Mouse (Mus musculus) lung, adult 2 months (tissue): Measurements from ENCODE around the gene Arhgap15. TPM values are rescaled to one million over a fixed set of nuclear protein-coding genes. Genes with fewer than 3 reads are reported as not detected.

Experiments
- DNase-seq: peaks from one replicate; pipeline ENCODE4 v3.0.0; 2022
- H3K4me1 ChIP-seq: fragments of 200-500 bp; 2 replicates; pipeline ENCODE4 v1.6.1; 2011; ENCODE audit warnings: low read length; ENCODE audit not compliant: control insufficient read depth, insufficient read depth
- H3K4me3 ChIP-seq: fragments of 200-500 bp; replicated peaks from 2 replicates; pipeline ENCODE3; 2011; ENCODE audit warnings: low read depth, mild to moderate bottlenecking, control low read depth, low read length; ENCODE audit errors: extremely low read depth
- CTCF ChIP-seq: fragments of 200-500 bp; IDR thresholded peaks from 2 replicates; pipeline ENCODE4 v1.5.1; 2011; ENCODE audit warnings: mild to moderate bottlenecking, low read length, control low read depth; ENCODE audit not compliant: insufficient read depth
- POLR2A ChIP-seq: fragments of 200-500 bp; IDR thresholded peaks from 2 replicates; pipeline ENCODE4 v1.6.1; 2011; ENCODE audit warnings: low read depth, mild to moderate bottlenecking, control low read depth, low read length, borderline replicate concordance; ENCODE audit errors: extremely low read depth
- WGBS: fragments of 180-500 bp; shearing (Covaris S2); methylation state at CpG from one replicate; pipeline ENCODE4 v1.1.7; 2018; 5-methylcytosine and 5-hydroxymethylcytosine counted together
- polyA plus RNA-seq: library from polyadenylated mRNA; depleted of rRNA; stranded (reverse); fragments of >200 nt; gene quantifications from 2 replicates; pipeline ENCODE4 v1.2.3, GENCODE M21; 2012

Gene Arhgap15
- polyA plus RNA-seq, 1 experiment: 1.8 TPM

GRCm38 (mm10) chr2:44299909-44300308 lies 551.3 kb downstream of the Arhgap15 start:
- WGBS: 52% methylated on average over 5 of the region's 5 CpGs
- Histone ChIP-seq H3K4me1 (no peaks in the 10 kb centered on the region), H3K4me3 (no peak overlapping the region)
- TF ChIP-seq POLR2A (no peak), CTCF (no peak)
- DNase-seq: no peak

- TF ChIP-seq POLR2A (no peak), CTCF (no peak)
- Histone ChIP-seq H3K4me1 (no peaks in the 10 kb centered on the region), H3K4me3 (no peak overlapping the region)
- WGBS: 71% methylated on average over 6 of the region's 6 CpGs
- DNase-seq: no peak
Measured at GRCm38 (mm10) chr2:44300466-44300865, 551.8 kb downstream of the Arhgap15 start.

- WGBS: 48% methylated on average over 9 of the region's 9 CpGs
- no peak overlapping the region for H3K4me3 ChIP-seq
- TF ChIP-seq CTCF (no peak), POLR2A (no peak)
- H3K4me1 ChIP-seq: no peaks in the 10 kb centered on the region
- no peak for DNase-seq
Measured at GRCm38 (mm10) chr2:44304261-44304970, 555.8 kb downstream of the Arhgap15 start.

GRCm38 (mm10) chr2:44304971-44305808 lies 556.6 kb downstream of the Arhgap15 start:
- no peak for TF ChIP-seq CTCF
- no peak for TF ChIP-seq POLR2A

GRCm38 (mm10) chr2:44306137-44306536 lies 557.5 kb downstream of the Arhgap15 start:
- no peak overlapping the region for H3K4me3 ChIP-seq
- no peaks in the 10 kb centered on the region for H3K4me1 ChIP-seq
- DNase-seq: no peak
- 59% methylated on average over 2 of the region's 2 CpGs for WGBS
- TF ChIP-seq POLR2A: no peak
- no peak for TF ChIP-seq CTCF

More at GRCm38 (mm10) chr2:44304971-44305808, 556.6 kb downstream of the Arhgap15 start:
- H3K4me3 ChIP-seq: no peak overlapping the region
- 55% methylated on average over 17 of the region's 17 CpGs for WGBS
- no peak for DNase-seq
- H3K4me1 ChIP-seq: no peaks in the 10 kb centered on the region

GRCm38 (mm10) chr2:44309124-44309523 lies 560.5 kb downstream of the Arhgap15 start:
- 90% methylated on average over 3 of the region's 3 CpGs for WGBS
- no peak overlapping the region for H3K4me3 ChIP-seq
- TF ChIP-seq CTCF: no peak
- DNase-seq: no peak
- no peaks in the 10 kb centered on the region for H3K4me1 ChIP-seq

GRCm38 (mm10) chr2:44309556-44309955 lies 560.9 kb downstream of the Arhgap15 start:
- no peak overlapping the region for H3K4me3 ChIP-seq
- 67% methylated on average over 1 of the region's 1 CpGs for WGBS
- DNase-seq: no peak
- H3K4me1 ChIP-seq: no peaks in the 10 kb centered on the region
- TF ChIP-seq POLR2A (no peak), CTCF (no peak)

- WGBS: 76% methylated on average over 11 of the region's 11 CpGs
- H3K4me3 ChIP-seq: no peak overlapping the region
- TF ChIP-seq CTCF (no peak), POLR2A (no peak)
- no peak for DNase-seq
- no peaks in the 10 kb centered on the region for H3K4me1 ChIP-seq
Measured at GRCm38 (mm10) chr2:44310095-44310748, 561.6 kb downstream of the Arhgap15 start.

- Histone ChIP-seq H3K4me3 (no peak overlapping the region), H3K4me1 (no peaks in the 10 kb centered on the region)
- no peak for DNase-seq
- TF ChIP-seq CTCF (no peak), POLR2A (no peak)
- WGBS: 45% methylated on average over 10 of the region's 10 CpGs
Measured at GRCm38 (mm10) chr2:44311216-44311615, 562.6 kb downstream of the Arhgap15 start.
